Mouse (Mus musculus) lung, adult 2 months (tissue): ENCODE measurements at regions not wholly inside any gene's neighbourhood (a gene's known extent, or its start where the extent isn't known, plus 50 kb on each side); places are given as distances from the start of the nearest gene placed in this dataset.

ENCODE experiments used
- CTCF ChIP-seq: fragments of 200-500 bp; IDR thresholded peaks from 2 replicates; pipeline ENCODE4 v1.5.1; 2011; ENCODE audit warnings: mild to moderate bottlenecking, low read length, control low read depth; ENCODE audit not compliant: insufficient read depth
- POLR2A ChIP-seq: fragments of 200-500 bp; IDR thresholded peaks from 2 replicates; pipeline ENCODE4 v1.6.1; 2011; ENCODE audit warnings: low read depth, mild to moderate bottlenecking, control low read depth, low read length, borderline replicate concordance; ENCODE audit errors: extremely low read depth

DNA sequence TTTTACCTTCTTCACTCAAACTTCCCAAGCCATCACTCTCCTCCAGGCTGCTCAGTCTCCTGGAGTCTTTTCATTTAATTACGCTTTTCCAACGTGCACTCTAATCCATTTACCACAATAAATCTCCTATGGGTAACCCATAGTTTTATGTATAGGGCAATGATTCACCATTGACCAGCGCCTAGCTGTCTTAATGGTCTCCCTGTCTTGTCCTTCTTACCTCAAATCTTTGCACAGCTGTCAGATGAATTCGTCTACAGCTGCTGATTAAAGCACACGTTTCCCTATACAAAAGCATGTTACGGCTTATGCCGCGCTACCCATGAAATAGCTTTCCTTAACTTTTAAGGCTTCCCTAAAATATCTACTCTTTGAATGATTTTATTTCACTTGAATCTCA is 239.5 kb upstream of the Usp25 start:
- TF ChIP-seq CTCF = no peak
- TF ChIP-seq POLR2A = no peak
